Mouse (Mus musculus) kidney, postnatal 4 days (tissue): ENCODE data around the gene Drg1.
"Not testable (repeated sequence)": the region's sequence is repeated elsewhere in the genome, so short reads cannot be mapped to it uniquely, and the experiment has no call there.

Experiments
- DNase-seq, 2 experiments: peaks; one replicate each; pipeline ENCODE4 v3.0.0; 2021; ENCODE audit warnings: mixed read lengths in 2 of 2

The Drg1 gene

GRCm38 (mm10) chr11:3165210-3165782 is 100.9 kb downstream of the Drg1 start:
- not testable (repeated sequence) for DNase-seq

DNA sequence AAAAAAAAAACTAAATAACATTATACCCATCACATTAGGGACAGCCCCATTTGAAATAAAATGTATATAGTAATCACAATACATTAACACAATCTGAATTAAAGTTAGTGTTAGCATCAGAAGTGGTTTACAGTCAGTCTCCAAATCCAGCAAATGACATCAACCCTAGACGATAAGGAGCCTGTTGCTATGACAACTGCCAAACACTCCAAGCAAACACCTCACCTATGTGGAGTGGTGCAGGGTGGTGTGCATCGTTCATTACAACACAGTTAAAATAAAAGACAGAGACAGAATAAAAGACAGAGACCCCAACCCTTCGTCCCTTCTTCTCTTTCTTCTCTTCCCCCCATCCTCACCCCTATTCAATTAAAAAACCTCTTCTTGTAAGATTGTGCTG is 102.6 kb downstream of the Drg1 start:
- not testable (repeated sequence) for DNase-seq

GRCm38 (mm10) chr11:3163122-3163521 is 103.1 kb downstream of the Drg1 start:
- peak in 1 of 2 experiments; percentile 9 for DNase-seq

- peak; percentile 42 to 52 for DNase-seq
These were observed 103.8 kb downstream of the Drg1 start for GRCm38 (mm10) chr11:3162236-3162897.

GRCm38 (mm10) chr11:3161370-3161769 is 104.8 kb downstream of the Drg1 start:
- peak; percentile 31 to 49 for DNase-seq

GRCm38 (mm10) chr11:3158800-3159199 is 107.4 kb downstream of the Drg1 start:
- not testable (repeated sequence) for DNase-seq

- not testable (repeated sequence) for DNase-seq
These were observed 108.2 kb downstream of the Drg1 start for GRCm38 (mm10) chr11:3157996-3158395.

DNA sequence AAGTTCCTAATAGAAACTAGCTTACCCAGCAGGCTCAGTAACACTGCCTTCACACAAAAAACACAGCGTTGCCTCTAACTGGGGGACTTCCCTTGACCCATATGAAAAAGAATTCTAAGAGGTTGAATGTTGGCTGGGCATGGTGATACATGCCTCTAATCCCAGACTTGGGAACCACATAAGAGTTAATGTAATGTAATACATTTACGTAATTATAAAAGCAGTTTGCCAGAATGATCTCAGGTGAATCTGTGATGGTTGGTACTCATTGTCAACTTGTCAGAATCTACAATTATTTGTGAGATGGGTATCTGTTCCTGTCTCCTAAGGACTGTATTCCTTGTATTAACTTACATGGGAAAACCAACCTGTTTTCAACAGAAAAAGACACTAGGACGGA is 109.2 kb downstream of the Drg1 start:
- not testable (repeated sequence) for DNase-seq

- DNase-seq: peak; percentile 44 to 47
These were observed 112.4 kb downstream of the Drg1 start for GRCm38 (mm10) chr11:3153666-3154397.

GRCm38 (mm10) chr11:3151358-3151757 is 114.9 kb downstream of the Drg1 start:
- not testable (repeated sequence) for DNase-seq

DNA sequence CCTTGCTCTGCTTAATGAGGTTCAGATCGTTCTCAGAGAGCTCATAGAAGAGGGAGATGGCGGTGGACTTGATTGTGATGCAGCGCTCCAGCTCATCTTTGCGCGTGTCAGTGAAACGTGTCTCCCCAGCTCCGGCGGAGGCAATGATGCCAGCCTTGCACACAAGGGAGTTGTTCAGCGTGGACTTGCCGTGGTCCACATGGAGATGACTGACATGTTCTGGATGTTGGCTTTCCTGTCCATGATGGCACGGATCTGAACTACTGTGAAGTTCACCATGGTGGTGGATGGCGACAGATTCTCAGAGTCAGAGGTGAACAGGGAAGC is 115.6 kb downstream of the Drg1 start:
- DNase-seq: not testable (repeated sequence)

DNA sequence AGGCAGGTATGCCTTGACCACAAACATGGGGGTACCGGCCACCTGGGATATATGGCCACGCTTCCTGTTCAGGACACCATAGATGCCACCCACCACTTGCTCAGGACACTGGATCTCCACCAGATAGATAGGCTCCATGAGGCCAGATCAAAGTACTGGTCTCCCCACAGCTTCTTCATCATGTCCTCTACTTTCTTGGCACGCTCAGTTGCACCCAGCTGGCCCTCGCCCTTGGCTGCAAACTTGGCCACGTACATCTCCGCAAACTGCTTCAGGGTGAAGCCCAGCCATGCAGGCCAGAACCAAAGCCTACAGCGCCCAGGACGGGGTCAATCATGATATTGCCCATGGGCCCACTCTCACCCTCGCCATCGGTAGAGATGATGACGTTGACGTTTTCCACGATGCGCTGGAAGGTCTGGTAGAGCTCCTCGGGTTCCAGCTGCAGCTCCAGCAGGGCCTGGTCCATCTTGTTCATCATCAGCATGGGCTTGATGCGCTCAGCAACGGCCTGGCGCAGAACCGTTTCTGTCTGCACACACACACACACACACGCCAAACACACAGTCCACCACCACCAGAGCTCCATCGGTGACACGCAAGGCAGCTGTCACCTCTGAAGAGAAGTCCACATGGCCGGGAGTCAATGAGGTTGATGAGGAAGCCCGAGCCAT is 116.1 kb downstream of the Drg1 start:
- peak; percentile 49 to 60 for DNase-seq

DNA sequence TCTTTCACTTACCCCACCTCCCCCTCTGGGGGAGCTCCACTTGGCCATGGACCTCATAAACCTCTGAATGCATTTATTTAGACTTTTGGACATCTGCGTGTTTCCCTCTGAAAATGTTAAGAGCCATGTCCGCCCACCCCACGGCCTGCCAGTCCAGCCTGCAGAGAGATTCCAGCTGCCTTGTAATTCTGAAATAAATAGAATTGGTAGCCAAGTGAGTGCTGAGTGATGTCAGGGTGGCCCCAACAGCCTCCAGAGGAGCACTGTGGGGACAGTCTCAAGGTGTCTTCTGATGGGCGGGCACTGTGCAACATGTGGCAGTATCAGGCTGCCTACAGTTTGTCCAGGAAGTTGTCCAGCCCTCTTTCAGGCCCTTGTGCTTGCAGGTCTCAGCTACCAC is 116.7 kb downstream of the Drg1 start:
- peak in 1 of 2 experiments; percentile 42 for DNase-seq

DNA sequence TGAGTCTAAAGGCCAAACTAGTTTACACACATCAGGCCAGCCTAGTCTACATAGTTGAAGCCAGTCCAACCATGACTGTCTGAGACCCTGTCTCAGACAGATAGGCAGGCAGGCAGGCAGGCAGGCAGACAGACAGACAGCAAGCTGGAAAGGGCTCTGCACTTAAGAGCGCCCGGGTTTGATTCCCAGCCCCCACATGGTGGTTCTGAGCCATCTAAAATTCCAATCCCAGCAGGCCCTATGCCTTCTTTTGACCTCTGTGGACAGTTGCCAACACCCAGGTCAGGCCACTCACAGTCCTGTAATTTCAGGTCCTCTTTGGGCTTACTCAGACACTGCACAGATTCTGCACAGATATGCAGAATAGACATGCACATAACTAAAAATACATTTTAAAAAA is 119.4 kb downstream of the Drg1 start:
- DNase-seq: not testable (repeated sequence)

- DNase-seq: not testable (repeated sequence)
These were observed 120.7 kb downstream of the Drg1 start for GRCm38 (mm10) chr11:3145359-3146165.

DNA sequence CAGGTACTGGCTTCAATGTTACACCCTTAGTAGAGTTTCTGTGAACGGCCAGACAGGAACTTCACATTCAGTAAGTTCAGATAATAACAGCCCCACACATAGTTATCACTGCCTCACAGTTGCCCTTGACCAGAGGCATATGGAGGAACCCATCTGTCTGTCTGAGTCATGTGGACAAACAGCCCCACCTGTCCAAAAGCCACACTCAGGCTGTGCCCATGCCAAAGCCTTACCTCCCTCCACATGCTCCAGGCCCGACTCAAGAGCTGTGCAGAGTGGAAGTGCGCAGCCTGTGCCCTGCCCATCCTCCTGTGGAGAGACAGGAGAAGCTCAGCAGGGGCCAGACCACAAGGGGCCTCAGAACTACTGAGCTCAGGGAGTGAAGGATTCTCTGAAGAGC is 122.2 kb downstream of the Drg1 start:
- DNase-seq: not testable (repeated sequence)

GRCm38 (mm10) chr11:3142413-3142812 is 123.8 kb downstream of the Drg1 start:
- DNase-seq: peak; percentile 71 to 76

DNA sequence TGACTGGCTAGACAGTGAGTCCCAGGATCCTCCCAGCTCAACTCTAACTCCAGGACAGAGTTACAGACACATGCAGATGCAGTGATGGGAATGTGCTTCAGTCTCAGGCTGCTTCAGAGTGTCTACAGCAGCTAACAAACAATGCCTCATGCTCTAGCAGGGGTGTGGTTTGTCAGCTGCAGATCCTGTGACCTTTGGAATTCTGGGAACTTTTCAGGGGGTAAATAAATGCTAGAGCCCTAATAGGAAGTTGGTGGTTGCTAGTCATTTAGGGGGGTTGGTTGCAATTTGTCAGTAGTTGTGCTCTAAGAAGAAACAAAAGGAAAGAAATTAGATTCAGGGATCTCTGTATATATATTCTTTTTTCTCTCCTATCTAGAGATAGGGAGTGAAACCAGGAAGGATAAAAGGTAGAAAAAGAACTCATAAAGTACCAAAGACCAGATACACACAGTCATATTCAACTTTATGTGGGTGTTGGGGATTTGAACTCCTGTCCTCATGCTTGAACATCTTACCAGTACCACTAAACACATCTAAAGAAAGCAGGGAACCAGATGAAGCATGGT is 125.2 kb downstream of the Drg1 start:
- DNase-seq: not testable (repeated sequence)

DNA sequence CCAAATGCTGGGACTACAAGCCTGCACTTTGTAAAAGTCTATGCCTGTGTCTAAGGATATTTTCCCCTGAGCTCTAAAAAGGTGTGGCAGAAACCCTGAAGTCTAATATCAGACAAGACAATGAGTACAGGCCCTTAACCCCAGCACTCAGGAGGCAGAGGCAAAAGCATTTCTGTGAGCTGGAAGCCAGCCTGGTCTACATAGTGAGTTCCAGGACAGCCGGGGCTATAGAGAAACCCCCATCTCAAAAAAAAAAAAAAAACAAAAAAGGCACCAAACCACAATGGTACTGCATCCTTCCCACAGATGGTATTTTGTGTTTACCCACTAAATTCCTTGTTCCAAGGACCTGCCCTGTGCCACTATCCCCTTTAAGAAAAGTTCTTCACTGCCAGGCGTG is 127.9 kb downstream of the Drg1 start:
- peak; percentile 33 to 39 for DNase-seq
